Mouse (Mus musculus) megakaryocyte, embryonic 14.5 days (primary cell): Measurements from ENCODE around the gene Setmar.

ENCODE experiments used
- FLI1 ChIP-seq: IDR thresholded peaks from 2 replicates; pipeline ENCODE4 v1.6.1; 2012; ENCODE audit warnings: low read length, inconsistent platforms, mixed read lengths
- GATA1 ChIP-seq: IDR thresholded peaks from 3 replicates; pipeline ENCODE4 v1.6.1; 2012; ENCODE audit warnings: mixed read lengths, low read length, inconsistent platforms, borderline replicate concordance

DNA sequence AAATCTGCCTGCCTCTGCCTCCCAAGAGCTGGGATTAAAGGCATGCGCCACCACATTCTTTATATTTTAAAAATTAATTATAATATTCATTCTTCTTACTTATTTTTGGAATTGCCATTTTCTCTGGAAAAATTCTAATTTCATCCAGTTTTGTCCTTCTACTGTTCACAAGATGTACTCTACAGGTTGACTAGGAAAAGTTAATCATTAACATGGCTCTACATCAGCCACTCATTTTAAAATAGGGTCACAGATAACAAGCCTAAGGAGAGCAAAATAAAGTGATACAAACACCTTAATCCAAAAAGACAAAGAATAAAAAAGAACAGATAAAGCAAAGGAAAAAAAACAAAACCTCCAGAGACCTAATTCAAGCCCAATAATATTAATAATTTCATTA is 50.1 kb downstream of the Setmar start:
- TF ChIP-seq GATA1 (no peak), FLI1 (no peak)
